Mouse (Mus musculus) forebrain, embryonic 14.5 days (tissue): ENCODE results near the gene Akap13. TPM values are rescaled to one million over a fixed set of nuclear protein-coding genes. Genes with fewer than 3 reads are reported as not detected.
A peak's percentile ranks its signal among the peaks of the same experiment; 100 is the strongest.

Source experiments
- ATAC-seq: fragments of 200-750 bp; cut with Nextera tagmentation; 2 replicates; pipeline ENCODE4 v1.8.0; 2017; ENCODE audit warnings: mild to moderate bottlenecking, moderate library complexity
- DNase-seq: peaks from one replicate; pipeline ENCODE4 v3.0.0-alpha.2; 2015; ENCODE audit warnings: low spot score
- H3K27ac ChIP-seq: fragments of 300-500 bp; sonication (generic); 2 replicates; pipeline ENCODE4 v1.5.1; 2014; ENCODE audit warnings: low read depth, mild to moderate bottlenecking, control low read depth, low read length, moderate library complexity
- H3K27me3 ChIP-seq: fragments of 300-500 bp; sonication (generic); replicated peaks from 2 replicates; pipeline ENCODE4 v1.6.1; 2014; ENCODE audit warnings: low read length, control low read depth, mixed read lengths; ENCODE audit not compliant: control insufficient read depth, insufficient read depth
- H3K36me3 ChIP-seq: fragments of 300-500 bp; sonication (generic); 2 replicates; pipeline ENCODE4 v1.6.1; 2014; ENCODE audit warnings: low read length, control low read depth; ENCODE audit not compliant: control insufficient read depth, insufficient read depth
- H3K4me1 ChIP-seq: fragments of 300-500 bp; sonication (generic); 2 replicates; pipeline ENCODE4 v1.6.1; 2014; ENCODE audit warnings: antibody characterized with exemption, low read length, control low read depth; ENCODE audit not compliant: control insufficient read depth, insufficient read depth
- H3K4me2 ChIP-seq: fragments of 300-500 bp; sonication (generic); 2 replicates; pipeline ENCODE4 v1.6.1; 2014; ENCODE audit warnings: mild to moderate bottlenecking, control low read depth, low read length
- H3K4me3 ChIP-seq: fragments of 300-500 bp; sonication (generic); 2 replicates; pipeline ENCODE4 v1.5.1; 2014; ENCODE audit warnings: low read depth, low read length, control low read depth
- H3K9ac ChIP-seq: fragments of 300-500 bp; sonication (generic); 2 replicates; pipeline ENCODE4 v1.6.1; 2014; ENCODE audit warnings: mild to moderate bottlenecking, low read length, control low read depth, moderate library complexity
- H3K9me3 ChIP-seq: fragments of 300-500 bp; sonication (generic); replicated peaks from 2 replicates; pipeline ENCODE4 v1.6.1; 2016; ENCODE audit warnings: low read length, control low read depth, mixed read lengths; ENCODE audit not compliant: control insufficient read depth
- WGBS: fragments of 180-500 bp; shearing (Covaris S2); extraction: QIAGEN DNeasy Blood & Tissue Kit; methylation state at CpG from one replicate; pipeline ENCODE4 v1.1.7; 2014; 5-methylcytosine and 5-hydroxymethylcytosine counted together
- polyA plus RNA-seq: library from polyadenylated mRNA; unstranded; fragments of >200 nt; fragmentation: Nextera tagmentation; extraction: Ambion mirVana; gene quantifications from 2 replicates; pipeline ENCODE4 v1.2.1, GENCODE M21; 2014

Akap13 gene
- polyA plus RNA-seq, 1 experiment from 2014 or later = 9.8 TPM

- no peak overlapping the region for H3K4me2 ChIP-seq
- WGBS = 94% methylated on average over 4 of the region's 4 CpGs
- no peak overlapping the region for H3K4me3 ChIP-seq
- no peaks in the 10 kb centered on the region for H3K27me3 ChIP-seq
- H3K27ac ChIP-seq = no peak overlapping the region
- ATAC-seq (no peak), DNase-seq (no peak)
- H3K4me1 ChIP-seq = no peaks in the 10 kb centered on the region
- no peak overlapping the region for H3K9ac ChIP-seq
- H3K9me3 ChIP-seq = no peaks in the 10 kb centered on the region
- peaks cover 1% of the 10 kb centered on the region; the same call in 1 of the 2 replicates for H3K36me3 ChIP-seq
Observed at GRCm38 (mm10) chr7:75715026-75715425, 259.7 kb downstream of the Akap13 start.

- no peak for DNase-seq
- 94% methylated on average over 4 of the region's 4 CpGs for WGBS
- Histone ChIP-seq H3K9me3 (no peaks in the 10 kb centered on the region), H3K4me2 (no peak overlapping the region), H3K36me3 (peaks cover 5% of the 10 kb centered on the region; the same call in 1 of the 2 replicates), H3K27ac (no peak overlapping the region), H3K4me3 (no peak overlapping the region), H3K4me1 (no peaks in the 10 kb centered on the region), H3K9ac (no peak overlapping the region), H3K27me3 (no peaks in the 10 kb centered on the region)
- ATAC-seq = no peak
Observed at GRCm38 (mm10) chr7:75715939-75716338, 260.6 kb downstream of the Akap13 start.

GRCm38 (mm10) chr7:75717349-75717748 lies 262.0 kb downstream of the Akap13 start:
- no peak for DNase-seq
- no peak overlapping the region for H3K4me2 ChIP-seq
- no peaks in the 10 kb centered on the region for H3K27me3 ChIP-seq
- no peaks in the 10 kb centered on the region for H3K9me3 ChIP-seq
- no peak for ATAC-seq
- H3K9ac ChIP-seq = no peak overlapping the region
- H3K36me3 ChIP-seq = peaks cover 5% of the 10 kb centered on the region; the same call in 1 of the 2 replicates
- no peak overlapping the region for H3K27ac ChIP-seq
- H3K4me3 ChIP-seq = no peak overlapping the region
- H3K4me1 ChIP-seq = no peaks in the 10 kb centered on the region

- Histone ChIP-seq H3K9ac (no peak overlapping the region), H3K4me1 (no peaks in the 10 kb centered on the region), H3K36me3 (peaks cover 8% of the 10 kb centered on the region; the same call in 1 of the 2 replicates), H3K9me3 (no peaks in the 10 kb centered on the region), H3K4me3 (no peak overlapping the region), H3K27me3 (no peaks in the 10 kb centered on the region), H3K27ac (no peak overlapping the region), H3K4me2 (no peak overlapping the region)
- DNase-seq (no peak), ATAC-seq (no peak)
- 86% methylated on average over 4 of the region's 4 CpGs for WGBS
Observed at GRCm38 (mm10) chr7:75721302-75721701, 266.0 kb downstream of the Akap13 start.

GRCm38 (mm10) chr7:75724012-75724411 lies 268.7 kb downstream of the Akap13 start:
- H3K36me3 ChIP-seq = peaks cover 23% of the 10 kb centered on the region
- H3K4me3 ChIP-seq = no peak overlapping the region
- no peak for ATAC-seq
- DNase-seq = no peak
- H3K27ac ChIP-seq = no peak overlapping the region
- 85% methylated on average over 1 of the region's 1 CpGs for WGBS
- H3K27me3 ChIP-seq = no peaks in the 10 kb centered on the region
- H3K4me1 ChIP-seq = no peaks in the 10 kb centered on the region
- H3K9me3 ChIP-seq = no peaks in the 10 kb centered on the region
- no peak overlapping the region for H3K4me2 ChIP-seq
- no peak overlapping the region for H3K9ac ChIP-seq

- Histone ChIP-seq H3K4me3 (no peak overlapping the region), H3K27me3 (no peaks in the 10 kb centered on the region), H3K4me2 (no peak overlapping the region), H3K36me3 (peaks cover 32% of the 10 kb centered on the region), H3K27ac (no peak overlapping the region), H3K9ac (no peak overlapping the region), H3K4me1 (no peaks in the 10 kb centered on the region), H3K9me3 (no peaks in the 10 kb centered on the region)
- no peak for DNase-seq
- ATAC-seq = no peak
- WGBS = 93% methylated on average over 6 of the region's 6 CpGs
Observed at GRCm38 (mm10) chr7:75725899-75726298, 270.6 kb downstream of the Akap13 start.

- no peak overlapping the region for H3K4me3 ChIP-seq
- peaks cover 39% of the 10 kb centered on the region for H3K36me3 ChIP-seq
Observed at GRCm38 (mm10) chr7:75726867-75727266, 271.5 kb downstream of the Akap13 start.

GRCm38 (mm10) chr7:75729652-75730051 lies 274.3 kb downstream of the Akap13 start:
- H3K36me3 ChIP-seq = peaks cover 36% of the 10 kb centered on the region
- DNase-seq = no peak
- no peaks in the 10 kb centered on the region for H3K27me3 ChIP-seq
- 96% methylated on average over 7 of the region's 7 CpGs for WGBS
- no peak overlapping the region for H3K4me3 ChIP-seq
- no peak overlapping the region for H3K27ac ChIP-seq
- no peak overlapping the region for H3K9ac ChIP-seq
- H3K9me3 ChIP-seq = no peaks in the 10 kb centered on the region
- no peak overlapping the region for H3K4me2 ChIP-seq
- no peaks in the 10 kb centered on the region for H3K4me1 ChIP-seq
- no peak for ATAC-seq

More at GRCm38 (mm10) chr7:75726867-75727266, 271.5 kb downstream of the Akap13 start:
- H3K27me3 ChIP-seq = no peaks in the 10 kb centered on the region
- H3K4me1 ChIP-seq = no peaks in the 10 kb centered on the region
- no peak for ATAC-seq
- H3K9ac ChIP-seq = no peak overlapping the region
- no peak overlapping the region for H3K27ac ChIP-seq
- H3K4me2 ChIP-seq = no peak overlapping the region
- peak; percentile 48 for DNase-seq
- 95% methylated on average over 9 of the region's 9 CpGs for WGBS
- H3K9me3 ChIP-seq = no peaks in the 10 kb centered on the region

GRCm38 (mm10) chr7:75730216-75730615 lies 274.9 kb downstream of the Akap13 start:
- H3K4me1 ChIP-seq = no peaks in the 10 kb centered on the region
- no peak for ATAC-seq
- 95% methylated on average over 12 of the region's 12 CpGs for WGBS

More at GRCm38 (mm10) chr7:75730216-75730615, 274.9 kb downstream of the Akap13 start:
- peaks cover 36% of the 10 kb centered on the region for H3K36me3 ChIP-seq
- DNase-seq = no peak
- H3K27ac ChIP-seq = no peak overlapping the region
- no peaks in the 10 kb centered on the region for H3K27me3 ChIP-seq
- no peak overlapping the region for H3K9ac ChIP-seq
- H3K9me3 ChIP-seq = no peaks in the 10 kb centered on the region
- no peak overlapping the region for H3K4me2 ChIP-seq
- no peak overlapping the region for H3K4me3 ChIP-seq
